Mouse (Mus musculus) adrenal gland, adult 2 months (tissue): Measurements from ENCODE around the gene Gga3. TPM values are rescaled to one million over a fixed set of nuclear protein-coding genes. Genes with fewer than 3 reads are reported as not detected.
A peak's percentile ranks its signal among the peaks of the same experiment; 100 is the strongest.

Experiments
- DNase-seq: peaks from one replicate; pipeline ENCODE4 v3.0.0; 2021
- polyA plus RNA-seq: library from polyadenylated mRNA; depleted of rRNA; stranded (reverse); fragments of >200 nt; gene quantifications from 2 replicates; pipeline ENCODE4 v1.2.3, GENCODE M21; 2012
- total RNA-seq, 2 experiments: library from RNA; stranded (reverse); gene quantifications; 2 replicates each; pipeline ENCODE4 v1.2.3; 2021

Gene Gga3
- total and polyA plus RNA-seq, 3 experiments, result 21.8 to 38.9 (median 38.7) TPM

DNA sequence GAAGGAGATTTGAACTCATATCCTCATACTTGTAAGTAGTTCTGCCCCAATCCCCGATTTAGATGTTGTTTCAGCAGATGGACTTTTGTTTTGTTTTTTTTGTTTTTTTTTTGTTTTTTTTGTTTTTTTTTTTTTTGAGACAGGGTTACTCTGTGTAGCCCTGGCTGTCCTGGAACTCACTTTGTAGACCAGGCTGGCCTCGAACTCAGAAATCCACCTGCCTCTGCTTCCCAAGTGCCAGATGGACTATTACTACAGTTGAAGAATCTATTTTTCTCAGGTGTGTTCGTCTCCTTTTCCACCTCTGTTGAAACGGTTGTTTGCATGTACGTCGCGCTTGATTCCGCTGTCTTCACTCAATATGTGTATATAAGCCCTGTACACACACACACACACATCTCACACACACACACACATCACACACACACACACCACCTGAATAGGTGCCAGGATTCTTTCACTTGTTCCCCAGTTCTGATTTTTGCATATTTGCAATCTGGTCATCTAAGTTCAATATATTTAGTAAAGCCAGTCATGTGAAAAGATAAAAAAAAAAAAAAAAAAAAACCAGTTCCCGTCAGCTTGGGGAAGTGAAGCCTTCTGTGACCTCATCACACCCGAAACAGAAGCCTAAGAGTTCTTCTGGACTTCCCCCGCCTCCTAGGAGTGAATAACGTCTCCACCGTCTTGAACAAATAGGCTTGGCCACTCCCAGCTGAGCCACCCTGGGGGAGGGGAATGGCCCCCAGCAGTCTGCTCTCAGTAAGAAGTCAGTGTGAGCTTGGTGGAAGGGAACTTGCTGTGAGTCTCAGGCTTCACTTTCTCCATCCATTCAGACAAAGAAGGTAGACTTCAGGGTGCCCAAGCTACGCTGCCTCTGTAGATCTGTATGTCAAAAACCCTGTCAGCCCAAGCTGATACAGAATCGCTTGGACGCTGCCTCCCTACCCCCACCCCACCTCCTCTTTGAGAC is 27.0 kb upstream of the Gga3 start:
- DNase-seq, result no peak

DNA sequence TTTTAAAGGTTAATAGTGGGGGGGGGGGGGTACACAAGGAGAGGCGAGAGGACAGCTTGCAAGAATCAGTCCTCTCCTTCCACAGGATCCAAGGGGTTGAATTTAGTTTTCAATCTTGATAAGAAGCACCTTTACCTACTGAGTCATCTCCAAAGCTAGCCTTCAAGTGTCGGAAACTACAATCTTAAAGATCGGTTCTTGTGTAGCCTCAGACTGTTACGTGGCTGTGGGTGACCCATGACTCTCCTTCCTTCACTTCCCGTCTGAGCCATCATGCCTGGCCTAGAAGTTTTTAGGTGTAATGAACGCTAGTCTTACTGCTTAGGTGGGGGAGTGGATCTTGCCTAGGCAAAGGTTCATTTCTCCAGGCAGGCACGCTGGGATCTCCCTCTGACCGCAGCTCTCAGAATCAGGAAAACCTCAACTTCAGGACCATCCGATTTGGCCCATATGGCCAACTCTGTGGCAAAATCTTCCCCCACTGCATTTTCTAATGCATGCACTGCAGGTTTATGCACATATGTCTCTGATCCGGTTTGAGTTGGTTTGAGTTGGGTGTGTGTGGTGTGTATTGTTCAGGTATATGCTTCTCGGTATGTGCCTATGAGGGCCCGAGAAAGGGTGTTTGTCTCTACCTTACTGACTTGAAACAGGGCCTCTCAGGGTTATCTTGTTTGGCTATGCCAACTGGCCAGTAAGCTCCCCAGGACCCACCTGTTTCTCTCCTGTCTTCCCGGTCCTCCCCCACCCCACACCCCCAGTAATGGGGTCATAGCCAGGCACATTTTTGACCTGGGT is 26.1 kb upstream of the Gga3 start:
- DNase-seq, result no peak

DNA sequence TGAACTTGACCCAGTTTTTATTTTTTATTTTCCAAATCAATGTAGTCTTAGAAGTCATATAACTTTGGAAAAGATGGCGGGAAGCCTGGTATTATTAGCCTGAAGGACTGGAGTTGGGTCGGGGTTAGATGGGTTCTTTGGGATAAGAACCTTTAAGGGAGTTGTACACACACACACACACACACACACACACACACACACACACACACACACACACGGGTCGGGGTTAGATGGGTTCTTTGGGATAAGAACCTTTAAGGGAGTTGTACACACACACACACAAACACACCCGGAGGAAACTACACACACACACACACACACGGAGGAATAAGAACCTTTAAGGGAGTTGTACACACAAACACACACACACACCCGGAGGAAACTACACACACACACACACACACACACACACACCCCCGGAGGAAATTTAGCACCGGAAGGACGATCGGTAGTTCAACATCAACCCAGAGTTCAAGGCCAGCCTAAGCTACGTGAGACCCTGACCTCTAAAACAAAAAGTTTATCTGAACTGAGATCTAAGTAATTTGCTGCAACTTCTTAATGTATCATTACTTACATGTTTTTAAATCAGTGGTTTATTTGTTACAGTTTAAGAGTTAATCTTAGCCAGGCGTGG is 24.7 kb upstream of the Gga3 start:
- no peak for DNase-seq

DNA sequence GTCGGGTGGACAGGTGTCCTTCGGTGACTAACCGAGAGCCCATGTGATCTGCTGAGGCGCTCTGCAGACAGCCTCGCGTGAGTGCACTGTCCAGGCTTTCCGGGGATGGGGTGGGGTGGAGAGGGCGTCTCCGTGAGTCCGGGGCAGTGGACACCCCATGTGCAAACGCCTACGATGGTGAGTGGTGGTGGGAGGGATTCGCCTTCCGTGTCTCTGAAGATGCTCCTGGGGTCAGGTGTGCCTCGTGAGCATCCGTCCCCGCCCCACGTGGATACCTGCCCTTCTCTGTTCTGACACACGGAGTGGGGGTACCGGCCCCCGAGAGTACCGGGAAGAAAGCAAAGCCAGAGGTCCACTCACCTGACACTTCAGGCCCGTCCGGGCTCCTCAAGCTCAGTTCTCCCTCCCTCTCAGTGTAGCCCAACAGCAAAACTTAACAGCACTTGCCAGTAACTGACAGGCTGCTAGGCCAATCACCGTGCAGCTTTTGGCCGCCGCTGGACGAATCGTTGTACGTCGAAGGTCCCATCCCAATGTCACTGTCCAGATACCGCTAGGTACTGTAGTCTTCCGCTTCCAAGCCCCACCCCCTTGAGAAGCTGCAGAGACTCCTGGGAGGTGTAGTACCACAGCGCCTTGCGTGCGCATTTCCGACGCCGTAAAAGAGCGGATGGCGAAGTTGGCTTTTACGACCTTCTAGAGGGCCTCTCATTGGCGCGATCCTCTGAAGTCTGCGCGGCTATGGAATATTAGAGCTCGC is 24.0 kb upstream of the Gga3 start, which contains the start of gene Slc25a19:
Slc25a19 (minus strand) TSS at position 591 of the 760 bp plus-strand sequence.
- peak; percentile 100 for DNase-seq

DNA sequence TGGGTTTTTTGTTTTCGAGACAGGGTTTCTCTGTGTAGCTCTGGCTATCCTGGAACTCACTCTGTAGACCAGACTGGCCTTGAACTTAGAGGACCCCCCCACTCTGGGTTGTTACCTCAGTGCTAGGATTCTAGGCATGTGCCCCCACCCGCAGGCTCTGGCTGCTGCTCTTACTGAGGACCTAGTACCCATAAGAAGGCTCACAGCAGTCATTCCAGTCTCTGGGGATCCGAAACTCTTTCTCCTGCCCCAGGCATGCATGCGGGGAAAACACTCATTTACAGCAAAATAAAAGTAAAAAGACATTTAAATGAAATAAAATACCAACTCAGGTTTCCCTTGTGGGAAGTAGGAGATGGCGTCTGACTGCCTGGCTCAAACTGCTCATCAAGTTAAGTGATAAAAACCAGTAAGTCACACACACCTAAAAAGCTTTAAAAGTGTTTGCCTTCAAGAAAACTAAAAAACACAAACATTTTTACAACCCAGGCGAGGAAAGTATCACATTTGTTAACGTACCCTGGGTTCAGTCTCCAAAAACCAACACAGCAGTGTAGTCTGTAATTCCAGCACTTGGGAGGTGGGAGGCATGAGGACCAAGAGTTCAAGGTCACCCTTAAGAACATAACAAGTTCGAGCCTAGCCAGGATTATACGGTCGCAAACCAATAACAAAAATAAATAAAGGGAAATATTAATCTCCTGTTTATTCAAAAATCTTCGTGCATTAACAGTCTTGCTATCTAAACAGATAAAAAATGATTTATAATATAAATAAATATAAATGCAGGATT is 23.2 kb upstream of the Gga3 start:
- no peak for DNase-seq

DNA sequence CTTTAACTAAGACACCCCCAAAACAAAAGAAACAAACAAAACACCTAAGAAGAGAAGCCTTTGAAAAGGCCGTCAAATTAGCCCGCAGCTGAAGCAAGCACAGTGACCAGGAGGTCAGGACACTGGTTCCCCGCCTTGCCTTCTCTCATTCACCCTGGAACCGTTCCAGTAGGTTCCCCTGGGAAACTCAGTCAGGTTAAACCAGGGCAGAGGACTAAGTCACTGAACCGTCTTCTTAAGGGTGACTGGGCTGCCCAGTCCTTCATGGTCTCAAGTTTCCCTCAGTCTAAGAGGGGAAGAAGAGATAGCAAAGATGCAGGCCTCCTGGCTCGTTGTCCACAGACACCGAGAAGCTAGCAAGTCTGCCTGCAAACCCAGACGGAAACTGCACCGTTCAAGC is 22.0 kb upstream of the Gga3 start:
- DNase-seq, result no peak

DNA sequence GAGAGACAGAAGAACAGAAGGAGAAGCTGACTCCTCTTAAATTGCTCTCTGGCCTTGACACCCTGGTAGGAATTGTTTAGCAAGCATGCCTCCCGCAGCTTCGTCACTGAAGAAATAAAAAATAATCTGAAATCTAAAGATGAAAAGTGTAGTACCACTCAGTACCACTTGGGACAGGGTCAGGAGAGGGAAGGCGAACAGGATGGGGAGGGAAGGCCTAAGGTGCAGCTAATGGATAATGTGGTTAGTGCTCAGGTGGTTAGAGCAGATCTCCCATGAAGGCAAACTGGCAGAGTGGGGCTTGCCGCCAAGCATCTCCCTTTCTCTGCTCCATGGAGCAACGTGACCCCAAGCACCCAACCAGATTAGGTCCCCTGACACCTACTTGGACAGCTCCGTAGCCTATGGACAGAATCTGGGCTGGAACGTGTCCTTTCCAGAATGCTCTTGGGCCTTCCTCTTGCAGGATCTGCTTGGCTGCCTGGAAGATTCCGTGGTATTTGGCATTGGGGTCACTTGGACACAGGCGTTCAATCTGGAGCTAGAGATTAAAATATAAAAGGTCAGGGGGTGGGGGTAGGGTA is 19.7 kb upstream of the Gga3 start:
- DNase-seq, result peak; percentile 50

DNA sequence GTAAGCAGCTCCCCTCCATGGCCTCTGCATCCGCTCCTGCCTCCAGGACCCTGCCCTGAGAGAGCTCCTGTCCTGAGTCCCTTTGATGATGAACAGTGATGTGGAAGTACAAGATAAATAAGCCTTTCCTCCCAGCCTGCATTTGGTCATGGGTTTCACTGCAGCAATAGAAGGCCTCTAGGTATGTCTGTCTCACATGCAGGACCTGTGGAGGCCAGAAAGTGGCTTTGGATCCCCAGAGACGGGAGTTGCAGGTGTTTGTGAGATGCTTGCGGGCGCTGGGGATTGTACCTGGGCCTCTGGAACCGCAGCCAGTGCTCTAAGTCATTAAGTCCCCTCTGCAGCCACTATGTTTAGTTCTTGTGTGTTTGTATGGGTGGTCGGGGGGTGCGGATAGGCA is 16.1 kb upstream of the Gga3 start:
- no peak for DNase-seq

DNA sequence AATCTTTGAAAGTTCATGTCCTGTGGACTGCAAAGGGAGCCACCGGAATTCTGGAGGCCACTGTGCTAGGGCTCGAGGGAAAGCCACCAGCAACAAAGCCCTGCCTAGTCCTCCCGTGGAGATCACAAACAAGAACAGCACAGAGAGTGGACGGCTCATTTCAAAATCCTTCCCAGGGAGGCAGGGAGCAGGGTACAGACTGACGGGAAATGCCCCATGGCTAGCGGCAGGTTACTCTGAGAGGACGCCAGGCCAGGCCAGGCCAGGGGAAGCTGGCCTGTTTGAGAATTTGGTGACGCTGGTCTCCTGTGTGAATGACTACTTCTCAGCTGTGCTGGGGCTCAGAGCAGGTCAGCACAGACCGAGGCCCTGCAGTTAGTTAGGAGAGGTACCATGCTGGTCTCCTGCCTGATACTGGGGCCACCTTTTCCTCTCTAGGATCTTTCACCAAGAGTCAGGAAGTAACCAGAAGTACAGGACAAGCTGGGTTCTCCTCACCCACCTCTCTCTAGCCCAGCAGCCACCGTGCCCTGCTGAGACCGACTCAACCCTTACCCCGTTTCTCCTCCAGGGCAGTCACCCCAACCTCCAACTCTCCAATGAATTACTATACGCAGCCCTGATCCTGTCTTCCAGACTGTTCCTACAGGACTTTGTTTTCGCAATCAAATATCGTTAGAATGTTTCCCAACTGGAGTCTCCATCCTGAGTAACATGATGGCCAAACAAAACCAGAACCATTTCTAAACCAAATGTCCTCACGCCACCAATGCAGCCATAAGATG is 15.1 kb upstream of the Gga3 start:
- no peak for DNase-seq

DNA sequence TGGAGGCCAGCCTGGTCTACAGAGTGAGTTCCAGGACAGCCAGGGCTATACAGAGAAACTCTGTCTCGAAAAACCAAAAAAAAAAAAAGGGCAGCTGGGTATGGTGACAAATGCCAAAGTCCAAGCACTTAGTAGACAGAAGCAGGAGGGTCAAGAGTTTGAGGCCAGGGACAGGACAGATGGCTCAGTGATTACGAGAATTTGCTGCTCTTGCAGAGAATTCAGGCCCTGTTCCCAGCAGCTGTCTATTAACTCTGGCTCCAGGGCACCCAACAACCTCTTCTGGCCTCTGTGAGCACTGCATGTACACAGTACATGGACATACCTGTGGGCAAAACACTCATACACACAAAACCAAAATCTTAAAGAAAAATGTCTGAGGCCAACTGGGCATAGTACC is 14.2 kb upstream of the Gga3 start:
- DNase-seq, result no peak

DNA sequence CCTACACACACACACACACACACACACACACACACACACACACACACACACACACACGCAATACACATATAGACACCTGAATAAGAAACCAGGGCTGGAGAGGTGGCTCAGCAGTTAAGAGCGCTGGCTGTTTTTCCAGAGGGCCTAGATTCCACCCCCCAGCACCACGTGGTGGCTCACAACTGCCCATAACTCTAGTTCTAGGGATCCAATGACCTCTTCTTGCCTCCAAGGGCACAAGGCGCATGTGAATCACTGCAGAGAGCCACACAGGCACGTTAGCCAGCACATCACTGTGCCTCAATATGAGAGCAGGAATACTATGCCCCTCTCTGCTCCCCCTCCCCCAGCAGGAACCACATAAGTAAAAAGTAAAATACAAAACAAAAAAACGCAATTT is 13.0 kb upstream of the Gga3 start:
- DNase-seq, result peak; percentile 87

DNA sequence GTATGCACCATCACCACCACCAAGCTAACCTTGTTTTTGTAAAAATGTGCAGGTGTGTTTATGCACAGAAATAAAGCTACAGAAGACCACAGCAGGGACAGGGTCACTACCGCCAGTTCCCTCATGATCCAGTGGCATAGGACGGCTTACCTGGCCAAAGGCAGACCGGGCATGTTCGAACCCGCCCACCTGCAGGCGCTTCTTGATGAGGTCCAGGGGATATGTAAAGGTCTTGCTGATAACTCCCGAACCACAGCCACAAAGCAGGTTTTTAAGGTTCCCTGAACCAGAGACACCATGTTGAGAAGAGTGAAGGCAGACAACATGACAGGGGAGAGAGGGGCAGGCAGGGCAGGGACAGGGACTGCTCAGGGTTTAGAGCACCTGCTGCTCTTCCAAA is 12.5 kb upstream of the Gga3 start:
- no peak for DNase-seq

DNA sequence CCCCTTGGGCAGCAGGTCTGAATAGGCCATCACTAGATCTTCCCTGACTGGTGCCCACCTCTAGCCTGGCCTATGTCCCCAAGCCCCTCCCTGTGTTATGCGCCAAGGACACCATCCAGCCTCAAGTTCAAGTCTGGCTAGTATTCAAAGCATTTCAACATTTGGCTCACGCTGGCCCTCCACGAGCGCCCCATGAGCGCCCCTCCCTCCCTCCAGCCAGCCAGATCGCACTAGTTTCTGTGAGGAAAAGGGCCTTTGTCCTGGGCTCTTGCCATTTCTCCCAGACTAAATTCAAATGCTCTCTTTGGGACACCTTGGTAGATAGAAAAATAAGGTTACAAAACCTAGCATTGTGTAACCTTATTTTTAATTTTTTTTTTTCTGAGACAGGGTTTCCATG is 12.0 kb upstream of the Gga3 start:
- peak; percentile 82 for DNase-seq

DNA sequence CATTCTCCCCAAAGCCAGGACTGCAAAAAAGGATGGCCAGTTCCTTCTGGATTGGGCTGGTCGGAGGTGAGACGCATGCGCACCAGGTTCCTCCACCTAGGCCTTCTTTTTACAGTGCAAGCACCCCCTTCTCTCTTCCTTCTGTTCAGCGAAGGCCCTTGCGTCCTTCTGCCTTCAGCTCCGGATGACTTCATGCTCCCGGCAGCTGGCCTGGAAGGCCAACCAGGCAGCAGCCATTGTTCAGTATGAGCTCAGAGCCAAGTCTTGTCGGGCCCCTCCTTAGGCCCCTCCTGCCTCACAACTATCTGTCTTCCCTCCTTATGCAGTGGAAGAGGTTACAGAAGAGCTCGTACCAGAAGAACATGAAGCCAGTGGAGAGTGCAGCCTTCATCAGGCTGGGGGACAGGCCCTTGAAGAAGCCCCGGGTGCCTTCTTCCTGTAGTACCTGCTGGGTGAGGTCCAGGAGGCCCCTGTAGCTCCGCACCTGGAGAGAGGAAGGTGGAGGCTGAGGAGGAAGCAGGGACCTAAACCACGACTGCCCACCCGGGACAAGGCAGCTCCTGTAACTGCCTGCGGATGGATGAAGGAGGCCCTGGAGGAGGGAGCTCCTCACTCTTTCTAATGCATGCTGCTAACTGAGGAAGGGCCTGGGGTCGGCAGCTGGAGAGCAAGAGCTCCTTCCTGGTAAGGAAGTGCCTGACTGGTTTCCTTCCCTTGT is 11.4 kb upstream of the Gga3 start:
- peak; percentile 82 for DNase-seq

DNA sequence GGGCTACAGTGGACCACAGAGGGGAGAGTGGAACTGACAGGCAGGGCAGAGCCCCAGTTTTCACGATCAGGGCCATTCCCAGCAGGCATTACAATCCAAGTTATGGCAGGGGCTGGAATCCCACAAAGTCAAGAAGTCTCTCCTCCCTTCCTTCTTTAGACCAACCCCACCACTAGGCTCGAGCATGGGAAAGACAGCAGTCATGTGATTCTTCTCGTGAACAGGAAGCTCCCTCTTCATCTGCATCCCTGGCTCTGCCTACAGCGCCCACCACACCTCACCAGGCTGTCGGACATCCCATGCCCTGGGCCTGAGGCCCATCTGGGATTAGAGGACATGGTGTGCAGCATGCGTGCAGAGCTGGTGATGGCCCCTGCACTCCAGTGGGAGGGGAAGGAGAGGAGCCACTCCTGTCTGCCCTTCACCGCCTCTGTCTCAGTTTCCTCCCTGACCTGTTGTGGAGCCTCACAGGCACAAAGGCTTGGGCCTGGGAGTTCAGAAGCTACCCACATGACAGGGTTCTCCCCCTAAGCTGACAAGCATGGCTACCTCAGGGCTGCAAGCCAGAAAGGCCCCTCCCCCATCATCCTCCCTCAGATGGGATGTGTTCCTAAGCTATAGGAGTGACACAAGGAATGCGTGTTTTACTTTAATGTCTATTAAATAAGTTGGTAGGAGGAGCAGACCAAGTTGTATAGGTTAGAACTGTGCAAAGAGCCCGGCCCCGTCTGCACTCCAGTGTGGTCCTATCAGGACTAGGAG is 10.7 kb upstream of the Gga3 start:
- no peak for DNase-seq

DNA sequence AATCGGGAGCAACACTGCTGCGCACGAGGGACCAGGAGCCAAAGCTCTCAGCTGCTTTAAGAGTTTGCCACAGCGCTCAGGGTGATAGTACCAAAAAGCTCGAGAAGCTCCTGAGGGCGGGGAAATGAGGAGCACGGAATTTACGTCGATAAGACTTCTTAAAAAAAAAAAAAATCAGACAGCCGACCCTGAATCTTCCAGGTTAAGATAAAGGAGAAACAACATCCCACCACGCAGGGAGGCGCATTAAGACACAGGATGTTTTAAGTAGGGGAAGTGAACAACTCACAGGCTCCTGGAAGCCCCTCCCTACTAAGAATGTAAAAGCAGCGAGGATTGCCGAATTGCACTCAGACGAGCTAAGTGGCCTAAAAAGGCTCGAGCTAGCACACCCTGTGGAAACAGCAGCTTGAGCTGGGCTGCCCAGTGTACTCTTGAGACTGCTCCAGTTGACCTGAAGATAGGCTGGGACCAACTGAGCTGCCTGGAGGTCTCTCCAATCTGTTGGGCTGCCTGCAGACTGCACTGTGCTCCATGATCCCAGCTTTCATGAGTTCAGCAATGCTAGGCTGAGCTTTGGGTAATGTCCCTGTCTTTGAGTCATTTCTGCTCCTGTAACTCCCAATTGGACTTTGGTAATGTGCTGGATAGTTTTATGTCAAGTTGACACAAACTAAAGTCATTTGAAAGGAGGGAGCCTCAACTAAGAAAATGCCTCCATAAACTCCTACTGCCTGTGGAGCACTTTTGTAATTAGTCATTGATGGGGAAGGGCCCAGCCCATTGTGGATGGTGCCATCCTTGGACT is 9.5 kb upstream of the Gga3 start:
- no peak for DNase-seq

DNA sequence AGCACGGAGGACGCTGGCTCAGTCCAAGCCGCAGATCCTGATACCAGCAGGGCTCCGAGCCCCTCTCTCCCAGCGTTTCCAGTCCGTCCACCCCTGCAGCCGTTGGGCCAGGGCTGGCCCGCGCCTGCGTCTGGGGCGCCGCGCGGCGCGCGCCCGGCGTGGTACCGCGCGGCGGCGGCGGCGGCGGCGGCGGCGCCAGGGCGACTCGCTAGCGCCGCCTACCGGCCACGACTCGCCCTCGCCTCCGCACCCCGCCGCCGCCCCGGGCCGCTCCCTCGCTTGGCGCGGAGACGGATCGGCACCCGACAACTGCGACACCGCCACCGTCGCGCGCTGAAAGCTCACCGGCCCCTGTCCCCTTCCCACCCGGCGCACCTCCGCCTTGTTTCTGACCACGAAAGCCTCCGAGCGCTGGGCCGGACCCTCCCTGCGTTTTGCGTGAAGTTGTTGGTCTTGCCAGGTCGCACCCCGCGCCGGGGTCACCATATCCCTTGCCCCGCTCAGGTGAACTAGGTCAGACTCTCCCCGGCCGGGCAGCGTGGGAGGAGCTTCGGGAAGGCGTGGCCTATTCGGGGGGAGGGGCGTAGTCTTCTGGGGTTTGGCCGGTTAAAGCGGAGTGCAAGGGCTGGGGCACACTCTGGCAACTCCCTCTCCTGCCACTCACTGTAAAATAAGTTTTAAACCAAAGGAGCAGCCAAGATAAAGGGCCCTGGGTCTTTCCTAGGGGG is 8.7 kb upstream of the Gga3 start, which contains the start of gene Mif4gd:
Mif4gd (minus strand) TSS at position 560 of the 728 bp plus-strand sequence.
- peak; percentile 97 for DNase-seq
